Mouse (Mus musculus) gastrocnemius, adult 2 months (tissue): ENCODE data around the gene Gatm. TPM values are rescaled to one million over a fixed set of nuclear protein-coding genes. Genes with fewer than 3 reads are reported as not detected.

Experiments used
- DNase-seq: peaks from one replicate; pipeline ENCODE4 v3.0.0; 2022
- H3K27ac ChIP-seq: fragments of 200-600 bp; 2 replicates; pipeline ENCODE4 v1.8.1; 2022; ENCODE audit warnings: mild to moderate bottlenecking
- H3K4me3 ChIP-seq: fragments of 200-600 bp; 2 replicates; pipeline ENCODE4 v1.8.1; 2022; ENCODE audit warnings: mild to moderate bottlenecking, moderate library complexity
- CTCF ChIP-seq: fragments of 200-600 bp; IDR thresholded peaks from 2 replicates; pipeline ENCODE4 v1.8.1; 2022; ENCODE audit warnings: antibody characterized with exemption, mild to moderate bottlenecking, moderate library complexity
- intact Hi-C: fragments of 180-260 bp; cut with DNase I; formaldehyde crosslinking; loops from one replicate; pipeline ENCODE4 v1.15.1; 2025
- long read RNA-seq, 2 experiments: library from polyadenylated mRNA; stranded (forward); transcript quantifications; one replicate each; pipeline ENCODE4 v2.0.0; 2021
- total RNA-seq, 2 experiments: library from RNA; stranded (reverse); gene quantifications; 2 replicates each; pipeline ENCODE4 v1.2.3; 2021

The Gatm gene
- 1 to 10 TPM; 3.9 to 4.5 TPM for total RNA-seq
- long read RNA-seq, experiment 1, transcript Gatm-201 (9 exons, 2,389 nt) = major isoform, 6 of 7 reads
- long read RNA-seq, experiment 1, partial matches to known transcripts = 0 of 7 reads
- long read RNA-seq, experiment 1, other reads (novel, unspliced or antisense) = 1 of 7 reads
- long read RNA-seq, experiment 2, partial matches to known transcripts = 0 of 1 reads
- long read RNA-seq, experiment 2, other reads (novel, unspliced or antisense) = 0 of 1 reads

DNA sequence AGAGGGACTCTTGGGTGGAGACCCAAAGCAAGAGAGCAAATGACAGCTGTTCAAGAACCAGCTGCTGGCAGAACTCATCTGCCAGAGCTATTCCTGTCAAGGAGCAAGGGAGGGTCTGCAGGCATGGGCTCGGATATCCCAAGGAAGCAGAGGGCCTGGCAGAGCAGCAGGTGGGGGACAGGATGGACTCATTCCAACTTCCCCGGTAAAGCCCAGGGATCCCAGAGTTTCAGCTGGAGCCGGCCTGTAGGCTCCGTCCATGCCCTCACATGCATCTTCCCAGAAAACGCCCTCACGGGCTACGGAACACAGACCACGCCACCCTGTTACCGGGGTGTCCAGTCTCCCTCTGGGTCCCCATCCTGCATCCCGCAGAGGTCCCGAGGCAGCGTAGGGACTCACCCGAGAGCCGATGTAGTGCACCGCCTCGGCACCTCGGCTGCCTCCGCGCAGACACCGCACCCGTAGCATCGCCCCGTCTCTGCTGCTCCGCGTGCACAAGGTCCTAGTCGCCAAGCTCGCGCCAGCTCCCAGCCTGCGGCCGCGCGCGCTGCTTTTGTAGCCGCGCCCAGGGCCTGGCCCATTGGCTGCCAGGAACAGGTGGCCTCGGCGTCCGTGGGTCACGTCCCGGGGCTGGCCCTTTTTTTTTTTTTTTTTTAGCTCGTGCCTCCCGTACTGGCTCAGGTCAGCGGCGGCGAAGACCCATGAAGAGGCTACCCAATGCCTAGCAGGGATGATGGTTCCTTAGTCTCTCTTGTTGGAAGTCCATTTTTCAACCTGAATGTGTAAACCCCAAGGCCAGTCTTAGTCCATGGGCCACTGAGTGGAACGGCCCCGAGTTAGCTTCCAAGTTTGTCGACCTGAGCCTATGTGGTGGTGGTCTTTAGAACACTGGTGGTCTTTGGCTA is at the start of gene Gatm:
Gene Gatm, minus strand, starts transcription at position 558 of the 908 bp plus-strand sequence.
- peak; percentile 85 for DNase-seq
- no peak for TF ChIP-seq CTCF
- peak within 1 kb of the TSS; percentile 79 for H3K4me3 ChIP-seq
- intact Hi-C loops = loop anchor here (5.0 kb wide), 1 partner anchor 39 kb away; no protein-coding TSS in a partner anchor
- peak within 1 kb of the TSS; percentile 61 for H3K27ac ChIP-seq

DNA sequence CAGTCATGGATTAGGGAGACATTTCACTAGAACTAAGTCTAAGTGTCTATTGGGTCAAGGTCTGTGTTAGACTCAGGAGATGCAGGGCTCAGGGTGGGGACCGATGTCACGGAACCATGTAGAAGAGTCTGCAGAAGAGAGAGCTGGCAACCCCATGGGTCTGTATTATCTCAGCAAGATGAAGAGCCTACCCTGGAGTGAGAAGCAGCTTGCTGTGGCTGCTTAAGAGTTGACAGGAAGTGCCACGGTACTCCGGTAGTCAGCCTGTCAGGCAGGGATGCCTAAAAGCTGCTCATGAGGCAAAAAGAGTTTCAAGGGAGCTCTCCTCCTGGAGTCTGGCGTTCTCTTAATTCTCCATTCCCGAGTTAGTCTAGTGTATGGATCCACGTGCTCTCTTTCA is 48.7 kb upstream of the Gatm start:
- no peak for TF ChIP-seq CTCF
- intact Hi-C loops = loop anchor here (10.0 kb wide), 1 partner anchor 95 kb away; no protein-coding TSS in a partner anchor
- DNase-seq = no peak
- Histone ChIP-seq H3K27ac (no peak overlapping the region), H3K4me3 (no peak overlapping the region)

DNA sequence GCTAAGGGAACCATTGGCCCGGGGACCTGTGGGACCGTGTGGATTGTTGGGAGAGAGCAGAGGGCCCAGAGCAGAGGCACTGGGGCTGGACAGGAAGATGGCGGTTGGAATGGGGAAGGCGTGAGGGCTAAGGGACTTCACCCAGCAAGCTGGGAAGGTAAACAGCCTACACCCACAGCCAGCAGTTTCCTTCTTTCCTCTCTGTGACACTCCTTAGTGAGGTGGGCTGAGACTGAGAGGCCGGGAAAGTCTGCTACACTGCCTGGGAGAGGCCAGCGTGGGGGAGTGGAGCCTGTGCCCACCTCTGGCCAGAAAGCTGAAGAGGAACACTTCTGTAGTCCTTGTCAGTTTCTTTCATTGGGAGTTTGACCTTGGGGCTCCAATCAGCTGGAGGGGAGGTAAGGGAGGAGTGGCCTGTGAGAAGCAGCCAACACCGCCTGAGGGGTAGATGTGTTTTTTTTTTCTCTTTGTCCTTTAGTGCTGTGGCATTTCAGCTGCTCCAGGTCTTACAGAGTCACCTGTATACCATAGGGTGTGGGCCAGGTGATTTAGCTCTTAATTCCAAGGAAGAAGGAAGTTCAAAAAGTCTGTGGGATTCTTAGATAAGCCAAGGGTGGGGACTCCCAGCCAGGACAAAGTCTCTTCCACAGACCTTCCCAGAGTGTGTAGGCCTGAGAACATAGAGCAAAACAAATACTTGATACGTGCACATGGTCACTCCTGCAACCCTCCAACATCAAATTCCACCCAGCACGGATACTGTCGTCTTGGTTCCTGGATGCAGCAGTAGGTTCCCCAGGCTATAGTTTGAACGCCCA is 46.8 kb upstream of the Gatm start:
- Histone ChIP-seq H3K4me3 (no peak overlapping the region), H3K27ac (no peak overlapping the region)
- DNase-seq = no peak
- intact Hi-C loops = no loop called here
- TF ChIP-seq CTCF = no peak

DNA sequence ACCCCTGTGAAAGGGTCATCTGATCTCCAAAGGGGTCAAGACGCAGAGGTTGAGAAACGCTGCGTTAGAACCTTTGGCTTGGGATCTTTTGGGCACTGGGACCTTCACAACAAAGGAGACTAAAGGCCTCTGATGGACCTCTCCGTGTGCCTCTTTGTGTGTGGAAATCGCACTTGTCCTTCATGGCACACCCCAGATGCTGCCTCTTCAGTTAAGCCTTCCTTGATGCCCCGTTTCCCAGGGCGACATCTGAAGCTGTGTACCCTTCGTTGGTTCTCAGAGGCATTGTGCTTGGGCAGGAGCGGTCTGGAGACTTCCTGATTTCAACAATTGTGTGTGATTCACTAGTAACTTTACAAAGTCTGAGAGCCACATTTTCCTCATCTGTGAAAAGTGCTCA is 45.7 kb upstream of the Gatm start:
- TF ChIP-seq CTCF = no peak
- DNase-seq = no peak
- Histone ChIP-seq H3K27ac (no peak overlapping the region), H3K4me3 (no peak overlapping the region)
- intact Hi-C loops = no loop called here

DNA sequence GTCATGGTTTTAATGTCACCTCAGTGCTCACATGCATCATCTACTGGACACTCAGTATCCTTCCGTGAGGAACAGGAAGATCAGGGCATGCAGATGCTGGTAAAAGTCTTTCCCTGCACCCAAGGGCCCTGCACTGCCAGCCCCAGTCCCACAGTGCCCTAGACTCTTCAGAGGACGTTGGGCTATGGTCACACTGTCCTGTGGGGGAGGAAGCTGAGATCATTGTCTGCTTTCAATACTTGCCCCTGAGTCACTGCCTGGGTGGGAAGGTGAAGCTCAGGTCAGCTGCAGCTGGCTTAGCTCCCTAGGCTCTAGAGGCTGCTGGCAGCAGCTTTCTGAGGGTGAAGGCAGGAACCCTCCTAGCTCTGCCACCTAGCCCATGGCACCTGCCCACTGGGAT is 44.9 kb upstream of the Gatm start:
- no peak overlapping the region for H3K4me3 ChIP-seq
- DNase-seq = no peak
- no peak for TF ChIP-seq CTCF
- intact Hi-C loops = no loop called here
- no peak overlapping the region for H3K27ac ChIP-seq

DNA sequence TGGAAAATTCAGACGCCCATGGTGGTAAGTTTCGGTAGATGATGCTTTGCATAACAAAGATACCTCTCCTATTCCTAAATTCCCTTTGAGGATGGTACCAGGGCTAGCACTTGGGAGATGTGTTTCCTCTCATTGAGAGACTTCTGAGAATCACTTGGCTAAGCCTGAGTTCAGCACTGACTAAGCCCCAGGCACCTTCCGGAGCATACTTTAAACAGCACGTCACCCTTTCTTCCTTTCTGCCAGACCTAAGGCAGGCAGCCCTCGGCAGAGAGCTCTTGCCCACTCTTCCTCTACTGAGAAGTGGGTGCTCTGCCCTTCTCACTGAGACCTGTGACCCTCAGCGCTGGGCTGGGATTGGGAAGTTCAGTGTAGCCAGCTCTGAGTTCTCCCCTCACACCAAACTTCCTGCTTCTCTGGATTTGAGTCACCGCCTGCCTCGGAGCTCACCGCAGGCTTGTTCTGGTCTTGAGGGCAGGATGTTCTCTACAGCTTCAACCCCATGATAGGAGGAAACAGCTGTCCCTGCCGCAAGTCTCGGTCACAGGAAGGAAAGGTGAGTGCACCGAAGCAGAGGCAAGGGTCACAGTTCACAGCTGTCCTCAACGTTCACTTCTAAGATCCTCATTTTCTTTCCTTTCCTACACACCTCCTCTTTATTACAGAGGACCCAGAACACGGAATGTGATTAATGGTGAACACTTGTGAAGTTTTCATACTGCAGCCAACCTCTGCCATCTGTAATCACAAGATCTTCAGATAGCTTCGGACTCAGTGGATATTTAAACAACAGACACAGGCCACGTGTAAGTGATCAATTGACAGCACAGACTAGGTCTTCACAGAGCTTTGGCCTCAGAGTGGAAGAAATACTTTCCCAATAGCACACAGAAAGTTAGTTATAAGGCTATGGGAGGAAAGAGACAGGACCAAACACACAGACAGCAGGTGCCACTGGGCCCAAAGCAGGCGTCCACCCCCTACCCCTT is 41.3 kb upstream of the Gatm start:
- intact Hi-C loops = no loop called here
- DNase-seq = no peak
- H3K27ac ChIP-seq = no peak overlapping the region
- TF ChIP-seq CTCF = no peak
- H3K4me3 ChIP-seq = no peak overlapping the region

DNA sequence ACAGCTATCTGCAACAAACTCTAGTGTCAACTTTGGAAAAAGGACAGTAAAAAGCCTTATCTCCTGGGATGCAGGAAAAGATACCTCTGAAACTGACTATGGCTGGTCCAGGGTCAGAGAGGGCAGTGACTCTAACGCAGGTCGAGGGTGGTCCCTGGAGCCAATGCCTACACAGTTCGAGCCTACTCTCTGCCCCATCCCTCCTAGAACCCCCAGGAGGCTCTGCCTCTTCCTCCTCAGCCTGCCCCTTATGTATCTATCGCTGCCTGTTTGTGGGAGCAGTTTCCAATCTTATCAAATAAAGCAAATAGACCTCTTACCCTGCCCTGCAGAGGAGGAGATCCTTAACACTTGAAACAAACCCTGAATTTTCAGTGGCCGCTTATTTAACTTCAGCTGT is 27.6 kb upstream of the Gatm start:
- no peak overlapping the region for H3K27ac ChIP-seq
- DNase-seq = no peak
- TF ChIP-seq CTCF = no peak
- no peak overlapping the region for H3K4me3 ChIP-seq
- intact Hi-C loops = loop anchor here (10.0 kb wide), 2 partner anchors 116 to 264 kb away; no protein-coding TSS in a partner anchor

DNA sequence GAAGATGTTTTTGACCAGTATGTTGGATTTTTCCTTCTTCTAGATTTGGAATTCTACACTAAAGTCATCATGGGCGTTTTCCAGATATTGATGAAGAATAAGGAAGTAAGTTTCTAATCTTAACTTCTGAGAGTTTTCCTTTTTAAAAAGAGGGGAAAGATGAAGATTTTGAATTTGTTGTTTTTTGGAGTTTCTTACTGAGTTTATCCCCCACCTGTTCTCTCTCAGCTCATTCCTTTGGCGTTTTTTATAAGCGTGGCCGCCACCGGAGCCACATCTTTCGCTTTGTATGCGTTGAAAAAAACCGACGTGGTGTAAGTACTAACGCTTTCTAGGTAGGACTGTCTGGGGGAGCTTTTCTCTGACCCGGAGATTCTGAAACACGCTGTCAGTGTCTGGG is 26.9 kb upstream of the Gatm start:
- Histone ChIP-seq H3K27ac (no peak overlapping the region), H3K4me3 (peak overlapping the region; percentile 75)
- DNase-seq = no peak
- no peak for TF ChIP-seq CTCF
- intact Hi-C loops = loop anchor here (10.0 kb wide), 2 partner anchors 117 to 263 kb away; no protein-coding TSS in a partner anchor

DNA sequence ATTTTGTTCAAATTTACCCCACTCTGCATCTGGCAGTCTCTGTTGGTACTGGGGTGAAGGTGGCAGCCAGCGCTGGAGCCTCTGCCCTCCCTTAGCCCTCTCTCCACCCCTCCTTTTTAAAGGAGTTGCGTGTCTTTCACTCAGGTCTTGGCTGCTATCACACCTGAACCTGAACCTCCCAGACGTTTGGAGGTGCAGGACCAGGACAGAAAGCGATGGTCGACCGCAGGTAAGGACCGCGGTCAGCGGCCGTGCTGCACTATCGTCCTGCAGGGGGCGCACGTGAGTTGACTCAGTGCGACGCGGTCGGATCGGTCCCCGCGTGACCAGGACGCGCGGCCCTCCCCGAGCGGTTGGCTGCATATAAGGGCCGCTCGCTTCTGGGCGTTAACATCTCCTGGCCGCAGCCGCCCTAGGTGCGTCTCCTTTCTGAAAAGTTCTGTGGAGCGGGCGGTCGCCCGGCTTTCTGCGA is 26.5 kb upstream of the Gatm start:
- intact Hi-C loops = loop anchor here (10.0 kb wide), 2 partner anchors 117 to 263 kb away; no protein-coding TSS in a partner anchor
- no peak overlapping the region for H3K27ac ChIP-seq
- peak overlapping the region; percentile 75 for H3K4me3 ChIP-seq
- peak; percentile 89 for DNase-seq
- peak; percentile 99 for TF ChIP-seq CTCF

DNA sequence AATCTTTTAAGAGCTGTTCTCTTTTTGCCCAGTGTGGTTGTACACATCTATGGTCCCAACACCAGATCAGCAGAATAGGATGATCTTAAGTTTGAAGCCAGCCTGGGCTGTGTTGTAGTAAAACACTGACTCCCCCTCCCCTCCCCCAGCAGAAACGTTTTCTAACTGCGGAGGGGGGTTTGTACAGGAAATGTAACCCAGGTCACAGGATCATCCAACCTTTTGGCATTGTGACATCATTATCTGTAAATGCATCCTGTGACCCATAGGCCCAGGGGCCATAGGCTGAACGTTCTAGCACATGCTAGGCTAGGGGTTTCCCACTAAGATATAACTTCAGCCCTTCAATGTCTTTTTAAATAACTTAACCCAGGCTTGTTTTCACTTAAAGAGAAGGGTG is 25.6 kb upstream of the Gatm start, which contains the start of gene AA467197:
Gene AA467197, plus strand, starts transcription at position 301 of the 400 bp plus-strand sequence.
- intact Hi-C loops = loop anchor here (10.0 kb wide), 2 partner anchors 118 to 262 kb away; no protein-coding TSS in a partner anchor
- no peak within 1 kb of the TSS for H3K27ac ChIP-seq
- TF ChIP-seq CTCF = no peak
- peak within 1 kb of the TSS; percentile 75 for H3K4me3 ChIP-seq
- no peak for DNase-seq

DNA sequence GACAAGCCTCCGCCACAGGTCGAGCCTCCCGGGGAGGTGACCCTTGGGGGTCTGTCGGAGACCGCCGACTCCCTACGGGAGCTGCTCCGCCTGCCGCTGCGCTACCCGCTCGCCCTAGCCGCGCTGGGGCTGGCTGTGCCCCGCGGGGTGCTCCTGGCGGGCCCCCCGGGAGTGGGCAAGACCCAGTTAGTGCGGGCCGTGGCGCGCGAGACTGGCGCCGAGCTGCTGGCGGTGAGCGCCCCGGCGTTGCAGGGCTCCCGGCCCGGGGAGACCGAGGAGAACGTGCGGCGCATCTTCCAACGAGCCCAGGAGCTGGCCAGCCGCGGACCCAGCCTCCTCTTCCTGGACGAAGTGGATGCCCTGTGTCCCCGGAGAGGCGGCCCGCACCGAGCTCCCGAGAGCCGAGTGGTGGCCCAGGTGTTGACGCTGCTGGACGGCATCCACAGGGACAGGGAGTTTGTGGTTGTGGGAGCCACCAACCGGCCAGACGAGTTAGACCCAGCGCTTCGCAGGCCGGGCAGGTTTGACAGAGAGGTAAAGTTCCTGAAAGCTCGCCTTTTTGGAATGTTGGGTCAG is 20.2 kb upstream of the Gatm start:
- H3K27ac ChIP-seq = peak overlapping the region; percentile 90
- DNase-seq = peak; percentile 73
- TF ChIP-seq CTCF = peak; percentile 21; the same call in 1 of the 2 replicates
- intact Hi-C loops = loop anchor here (10.0 kb wide), 2 partner anchors 123 to 257 kb away; no protein-coding TSS in a partner anchor
- peak overlapping the region; percentile 93 for H3K4me3 ChIP-seq
